ENCODE assay signal across 26 mouse cellular contexts in the genomic region with DNA sequence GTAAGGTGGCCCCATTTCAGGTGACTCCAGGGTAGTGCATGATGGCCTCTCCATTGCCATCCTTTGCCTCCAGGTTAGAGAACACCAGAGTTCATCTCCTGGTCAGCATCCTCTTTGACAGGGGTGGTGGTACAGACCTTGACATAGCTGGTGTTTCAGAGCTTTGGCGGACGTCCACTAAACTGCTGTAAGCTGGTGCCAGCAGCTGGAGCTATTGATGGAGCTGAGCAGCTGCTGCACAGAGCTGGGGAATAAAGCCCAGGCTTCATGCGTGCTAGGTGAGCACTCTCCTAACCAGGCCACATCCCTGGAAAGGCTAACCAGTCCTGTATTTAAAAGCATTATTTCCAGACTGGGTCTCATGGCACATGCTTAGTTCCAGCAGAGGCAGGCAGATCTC. TPM values are rescaled to one million over a fixed set of nuclear protein-coding genes. Genes with fewer than 3 reads are reported as not detected.
DNase-seq lines count a peak whose midpoint lies in the region; ATAC-seq lines count a peak whose summit lies in the region.
"Had no signal": no experiment of that assay in that cellular context is flagged by ENCODE, and none has a peak within 500 bp of the region (broad histone marks: within the 10 kb centered on the region; RNA-seq: fewer than 3 reads in every experiment).

No protein-coding gene starts in this region.

- no peaks in the 10 kb centered on the region for H3K9me3 ChIP-seq in heart, embryonic 12.5 days (replicated peaks)
- no peaks in the 10 kb centered on the region for H3K9me3 ChIP-seq in midbrain, embryonic 10.5 days (replicated peaks)
- H3K9me3 ChIP-seq: forebrain, embryonic 10.5 days; heart, embryonic 10.5 days; hindbrain, embryonic 13.5 days; kidney, embryonic 15.5 days; limb, embryonic 13.5 days; liver, embryonic 12.5 days had no signal

- intact Hi-C loops in heart, postnatal 10 days (cut with DNase I), result loop anchor here (5.0 kb wide), 1 partner anchor 123 kb away; no protein-coding TSS in a partner anchor

- 0 out of 2 replicates have a peak overlapping the region, but pooled peaks have one; percentile 2 for H3K27ac ChIP-seq in heart, embryonic 12.5 days (ENCODE audit: poor library complexity, severe bottlenecking)
- no peak overlapping the region for H3K27ac ChIP-seq in midbrain, embryonic 10.5 days (replicated peaks)
- H3K27ac ChIP-seq: forebrain, embryonic 10.5 days; heart, embryonic 10.5 days; hindbrain, embryonic 13.5 days; limb, embryonic 13.5 days; liver, embryonic 12.5 days had no signal

- no peaks in the 10 kb centered on the region for H3K27me3 ChIP-seq in heart, embryonic 12.5 days (replicated peaks)
- H3K27me3 ChIP-seq in midbrain, embryonic 10.5 days (ENCODE audit: low read depth, poor library complexity, severe bottlenecking), result peaks cover 6% of the 10 kb centered on the region; the same call in 1 of the 2 replicates
- H3K27me3 ChIP-seq: hindbrain, embryonic 13.5 days; kidney, embryonic 15.5 days; limb, embryonic 13.5 days had no signal

- DNase-seq in adrenal gland, postnatal 10 days, result peak; percentile 20
- DNase-seq in adrenal gland, postnatal 4 days (ENCODE audit: low spot score in 2 of 2), result no peak
- no peak for DNase-seq in heart, postnatal 10 days
- DNase-seq in right cerebral cortex, postnatal 10 days (ENCODE audit: low spot score in 2 of 2), result peak; percentile 33 to 38
- DNase-seq in right cerebral cortex, adult 18-20 months, result no peak
- no peak for DNase-seq in midbrain, embryonic 10.5 days (ENCODE audit: low spot score)
- DNase-seq in left cerebral cortex, adult 18-20 months (ENCODE audit: low spot score in 2 of 2), result no peak
- DNase-seq: cerebellum, postnatal 14 days; forebrain, postnatal 0 days; heart, postnatal 36 days; kidney, adult 11 months; kidney, postnatal 4 days; lung, adult 18-20 months; lung, postnatal 36 days; right cerebral cortex, postnatal 14 days had no signal

- WGBS in heart, embryonic 12.5 days, result 78% methylated on average over 3 of the region's 3 CpGs
- WGBS in midbrain, embryonic 10.5 days, result 93% methylated on average over 3 of the region's 3 CpGs

- no peaks in the 10 kb centered on the region for H3K36me3 ChIP-seq in heart, embryonic 12.5 days
- no peaks in the 10 kb centered on the region for H3K36me3 ChIP-seq in midbrain, embryonic 10.5 days
- H3K36me3 ChIP-seq: forebrain, embryonic 10.5 days; heart, embryonic 10.5 days; hindbrain, embryonic 13.5 days; kidney, embryonic 15.5 days; limb, embryonic 13.5 days; liver, embryonic 12.5 days had no signal

- ATAC-seq in heart, embryonic 12.5 days (ENCODE audit: insufficient number of reproducible peaks, low FRiP score), result no peak
- ATAC-seq: forebrain, postnatal 0 days; liver, embryonic 12.5 days; midbrain, embryonic 16.5 days had no signal

- H3K4me2 ChIP-seq in heart, embryonic 12.5 days, result no peak overlapping the region
- H3K4me2 ChIP-seq: hindbrain, embryonic 13.5 days; kidney, embryonic 15.5 days; limb, embryonic 13.5 days; liver, embryonic 12.5 days had no signal

- H3K4me3 ChIP-seq in heart, embryonic 12.5 days, result no peak overlapping the region
- no peak overlapping the region for H3K4me3 ChIP-seq in midbrain, embryonic 10.5 days
- H3K4me3 ChIP-seq: forebrain, embryonic 10.5 days; heart, embryonic 10.5 days; hindbrain, embryonic 13.5 days; kidney, embryonic 15.5 days; limb, embryonic 13.5 days; liver, embryonic 12.5 days had no signal

- H3K4me1 ChIP-seq in heart, embryonic 12.5 days (replicated peaks), result peaks cover 25% of the 10 kb centered on the region
- H3K4me1 ChIP-seq in midbrain, embryonic 10.5 days, result peaks cover 10% of the 10 kb centered on the region

- H3K9ac ChIP-seq in heart, embryonic 12.5 days, result no peak overlapping the region
- H3K9ac ChIP-seq: forebrain, postnatal 0 days; hindbrain, embryonic 13.5 days; kidney, embryonic 15.5 days; limb, embryonic 13.5 days; liver, embryonic 12.5 days had no signal

RNA-seq across cellular contexts. Expression of gene Apobec3, which starts 11.0 kb away (rescaled TPM):
- 10 to 100 TPM; 16.0 to 30.6 TPM for total RNA-seq in adrenal gland, postnatal 10 days (2021)
- 10 to 100 TPM; 28.4 to 33.4 TPM for total RNA-seq in adrenal gland, postnatal 4 days (2021)
- 11.2 and 12.2 TPM in 2 replicates for polyA plus RNA-seq in heart, embryonic 12.5 days (2016; fragmentation: Nextera tagmentation; extraction: Ambion mirVana)
- total RNA-seq in heart, postnatal 10 days (2021), result 10 to 100 TPM; 11.2 to 11.7 TPM
- 6.2 and 8.5 TPM in 2 replicates for polyA plus RNA-seq in midbrain, embryonic 10.5 days (2016; fragmentation: Nextera tagmentation; extraction: Ambion mirVana)
- total RNA-seq in left cerebral cortex, adult 18-20 months (2021), result 1 to 10 TPM; 4.3 to 5.0 TPM

RNA-seq across cellular contexts. Expression of gene Cbx6, which starts 46.0 kb away (rescaled TPM):
- total RNA-seq in adrenal gland, postnatal 10 days (2021), result 10 to 100 TPM; 58.8 to 68.4 TPM
- total RNA-seq in adrenal gland, postnatal 4 days (2021), result 100 to 1,000 TPM; 105 TPM
- polyA plus RNA-seq in heart, embryonic 12.5 days (2016; fragmentation: Nextera tagmentation; extraction: Ambion mirVana), result 34.5 and 38.0 TPM in 2 replicates
- 10 to 100 TPM; 40.7 to 48.7 TPM for total RNA-seq in heart, postnatal 10 days (2021)
- polyA plus RNA-seq in midbrain, embryonic 10.5 days (2016; fragmentation: Nextera tagmentation; extraction: Ambion mirVana), result 24.0 and 30.4 TPM in 2 replicates
- 100 to 1,000 TPM; 323 TPM for total RNA-seq in left cerebral cortex, adult 18-20 months (2021)

RNA-seq across cellular contexts. Expression of gene Npcd, which starts 46.4 kb away (rescaled TPM):
- 1 to 10 TPM; 1.2 to 1.7 TPM for total RNA-seq in adrenal gland, postnatal 10 days (2021)
- 1 to 10 TPM; 3.7 to 4.2 TPM for total RNA-seq in adrenal gland, postnatal 4 days (2021)
- 0.21 TPM in 1 of 2 replicates, not detected in the other for polyA plus RNA-seq in heart, embryonic 12.5 days (2016; fragmentation: Nextera tagmentation; extraction: Ambion mirVana)
- total RNA-seq in heart, postnatal 10 days (2021), result 1 to 10 TPM in 1 of 2 experiments, under 1 TPM in 1; 0.74 to 1.8 TPM
- 0.16 TPM in 1 of 2 replicates, not detected in the other for polyA plus RNA-seq in midbrain, embryonic 10.5 days (2016; fragmentation: Nextera tagmentation; extraction: Ambion mirVana)
- total RNA-seq in left cerebral cortex, adult 18-20 months (2021), result 10 to 100 TPM in 1 of 2 experiments, 1 to 10 TPM in 1; 6.8 to 28.8 TPM
- total RNA-seq: megakaryocyte-erythroid progenitor cell, adult 5-6 weeks; neutrophil, adult 5-6 weeks had no signal
- polyA plus RNA-seq: forebrain, embryonic 10.5 days; heart, embryonic 10.5 days; kidney, embryonic 15.5 days; liver, embryonic 12.5 days; testis, adult 2 months had no signal

Comparison
In these comparisons a context has a peak if more than half of its experiments do, and no peak if none do; other contexts are left out.
1. DNase-seq: peak in adrenal gland, postnatal 10 days (single experiment) and right cerebral cortex, postnatal 10 days (2 of 2); none in adrenal gland, postnatal 4 days (0 of 2), heart, postnatal 10 days (0 of 2), right cerebral cortex, adult 18-20 months (single experiment), midbrain, embryonic 10.5 days (single experiment) and left cerebral cortex, adult 18-20 months (0 of 2).